Mouse (Mus musculus) limb, embryonic 15.5 days (tissue): ENCODE measurements around the gene Ppef2. TPM values are rescaled to one million over a fixed set of nuclear protein-coding genes. Genes with fewer than 3 reads are reported as not detected.

ENCODE experiments used
- ATAC-seq: fragments of 200-750 bp; cut with Nextera tagmentation; 2 replicates; pipeline ENCODE4 v1.8.0; 2017; ENCODE audit warnings: low read depth, moderate TSS enrichment; ENCODE audit not compliant: insufficient number of reproducible peaks, low FRiP score, low TSS enrichment
- H3K27ac ChIP-seq: fragments of 300-500 bp; sonication (generic); 2 replicates; pipeline ENCODE4 v1.5.1; 2015; ENCODE audit warnings: moderate library complexity, mild to moderate bottlenecking, inconsistent platforms
- H3K27me3 ChIP-seq: fragments of 300-500 bp; sonication (generic); 2 replicates; pipeline ENCODE4 v1.6.1; 2015; ENCODE audit warnings: inconsistent platforms
- H3K36me3 ChIP-seq: fragments of 300-500 bp; sonication (generic); 2 replicates; pipeline ENCODE4 v1.6.1; 2015; ENCODE audit warnings: inconsistent platforms
- H3K4me1 ChIP-seq: fragments of 300-500 bp; sonication (generic); 2 replicates; pipeline ENCODE4 v1.6.1; 2015; ENCODE audit warnings: inconsistent platforms
- H3K4me2 ChIP-seq: fragments of 300-500 bp; sonication (generic); 2 replicates; pipeline ENCODE4 v1.6.1; 2015; ENCODE audit warnings: mild to moderate bottlenecking, inconsistent platforms
- H3K4me3 ChIP-seq: fragments of 300-500 bp; sonication (generic); 2 replicates; pipeline ENCODE4 v1.5.1; 2015; ENCODE audit warnings: mild to moderate bottlenecking, inconsistent platforms
- H3K9ac ChIP-seq: fragments of 300-500 bp; sonication (generic); 2 replicates; pipeline ENCODE4 v1.6.1; 2015; ENCODE audit warnings: inconsistent platforms
- H3K9me3 ChIP-seq: fragments of 300-500 bp; sonication (generic); 2 replicates; pipeline ENCODE4 v1.6.1; 2016; ENCODE audit warnings: inconsistent platforms
- WGBS: fragments of 180-500 bp; shearing (Covaris S2); methylation state at CpG from one replicate; pipeline ENCODE4 v1.1.7; 2015; 5-methylcytosine and 5-hydroxymethylcytosine counted together
- polyA plus RNA-seq: library from polyadenylated mRNA; unstranded; fragments of >200 nt; fragmentation: Nextera tagmentation; extraction: Ambion mirVana; gene quantifications from 2 replicates; pipeline ENCODE4 v1.2.1, GENCODE M21; 2015

The Ppef2 gene
- polyA plus RNA-seq, 1 experiment from 2014 or later = 0.12 TPM

- H3K9ac ChIP-seq = no peak overlapping the region
- H3K27ac ChIP-seq = no peak overlapping the region
- no peaks in the 10 kb centered on the region for H3K36me3 ChIP-seq
- no peak overlapping the region for H3K4me3 ChIP-seq
- H3K9me3 ChIP-seq = no peaks in the 10 kb centered on the region
- no peak overlapping the region for H3K4me2 ChIP-seq
- ATAC-seq = no peak
- WGBS = 75% methylated on average over 10 of the region's 10 CpGs
- no peaks in the 10 kb centered on the region for H3K4me1 ChIP-seq
- H3K27me3 ChIP-seq = no peaks in the 10 kb centered on the region
Observed at GRCm38 (mm10) chr5:92231836-92232235, 24.2 kb downstream of the Ppef2 start.

- 78% methylated on average over 11 of the region's 11 CpGs for WGBS
- Histone ChIP-seq H3K4me3 (no peak overlapping the region), H3K27me3 (no peaks in the 10 kb centered on the region), H3K27ac (no peak overlapping the region), H3K36me3 (no peaks in the 10 kb centered on the region), H3K4me1 (no peaks in the 10 kb centered on the region), H3K9me3 (no peaks in the 10 kb centered on the region), H3K9ac (no peak overlapping the region), H3K4me2 (no peak overlapping the region)
- ATAC-seq = no peak
Observed at GRCm38 (mm10) chr5:92230306-92230705, 25.8 kb downstream of the Ppef2 start.

GRCm38 (mm10) chr5:92229514-92229913 is 26.6 kb downstream of the Ppef2 start:
- Histone ChIP-seq H3K4me1 (no peaks in the 10 kb centered on the region), H3K36me3 (no peaks in the 10 kb centered on the region), H3K9me3 (no peaks in the 10 kb centered on the region), H3K4me2 (no peak overlapping the region), H3K4me3 (no peak overlapping the region), H3K9ac (no peak overlapping the region), H3K27ac (no peak overlapping the region), H3K27me3 (no peaks in the 10 kb centered on the region)
- 92% methylated on average over 3 of the region's 3 CpGs for WGBS
- ATAC-seq = no peak

- Histone ChIP-seq H3K4me2 (no peak overlapping the region), H3K36me3 (no peaks in the 10 kb centered on the region), H3K9ac (no peak overlapping the region), H3K27ac (no peak overlapping the region), H3K4me3 (no peak overlapping the region), H3K4me1 (no peaks in the 10 kb centered on the region), H3K27me3 (no peaks in the 10 kb centered on the region), H3K9me3 (no peaks in the 10 kb centered on the region)
- 48% methylated on average over 10 of the region's 10 CpGs for WGBS
- ATAC-seq = no peak
Observed at GRCm38 (mm10) chr5:92228776-92229175, 27.3 kb downstream of the Ppef2 start.

GRCm38 (mm10) chr5:92227782-92228181 is 28.3 kb downstream of the Ppef2 start:
- Histone ChIP-seq H3K4me1 (no peaks in the 10 kb centered on the region), H3K27ac (no peak overlapping the region), H3K4me3 (no peak overlapping the region), H3K4me2 (no peak overlapping the region), H3K9me3 (no peaks in the 10 kb centered on the region), H3K36me3 (no peaks in the 10 kb centered on the region), H3K27me3 (no peaks in the 10 kb centered on the region), H3K9ac (no peak overlapping the region)
- WGBS = 80% methylated on average over 7 of the region's 7 CpGs
- ATAC-seq = no peak

- H3K36me3 ChIP-seq = no peaks in the 10 kb centered on the region
- H3K4me1 ChIP-seq = no peaks in the 10 kb centered on the region
- no peaks in the 10 kb centered on the region for H3K27me3 ChIP-seq
- H3K9me3 ChIP-seq = no peaks in the 10 kb centered on the region
- H3K9ac ChIP-seq = no peak overlapping the region
- H3K27ac ChIP-seq = no peak overlapping the region
- no peak for ATAC-seq
- no peak overlapping the region for H3K4me2 ChIP-seq
- no peak overlapping the region for H3K4me3 ChIP-seq
- WGBS = 80% methylated on average over 8 of the region's 8 CpGs
Observed at GRCm38 (mm10) chr5:92220287-92220902, 35.7 kb downstream of the Ppef2 start.

- Histone ChIP-seq H3K4me2 (no peak overlapping the region), H3K9me3 (no peaks in the 10 kb centered on the region), H3K9ac (no peak overlapping the region), H3K27ac (no peak overlapping the region), H3K4me3 (no peak overlapping the region), H3K4me1 (no peaks in the 10 kb centered on the region), H3K27me3 (no peaks in the 10 kb centered on the region), H3K36me3 (no peaks in the 10 kb centered on the region)
- WGBS = 63% methylated on average over 6 of the region's 6 CpGs
- no peak for ATAC-seq
Observed at GRCm38 (mm10) chr5:92219826-92220225, 36.3 kb downstream of the Ppef2 start.

GRCm38 (mm10) chr5:92218915-92219793 is 36.9 kb downstream of the Ppef2 start:
- Histone ChIP-seq H3K4me2 (no peak overlapping the region), H3K27ac (no peak overlapping the region), H3K4me1 (no peaks in the 10 kb centered on the region), H3K4me3 (no peak overlapping the region), H3K27me3 (no peaks in the 10 kb centered on the region), H3K36me3 (no peaks in the 10 kb centered on the region), H3K9me3 (no peaks in the 10 kb centered on the region), H3K9ac (no peak overlapping the region)
- 56% methylated on average over 17 of the region's 17 CpGs for WGBS
- ATAC-seq = no peak

GRCm38 (mm10) chr5:92215308-92215707 is 40.8 kb downstream of the Ppef2 start, which contains the start of gene U90926:
Gene U90926, minus strand, starts transcription at chr5:92215408.
- no peak within 1 kb of the TSS for H3K4me3 ChIP-seq
- no peaks in the 10 kb centered on the region for H3K4me1 ChIP-seq
- ATAC-seq = no peak
- no peaks in the 10 kb centered on the region for H3K36me3 ChIP-seq
- no peak within 1 kb of the TSS for H3K4me2 ChIP-seq
- WGBS = 87% methylated on average over 4 of the region's 4 CpGs
- no peak within 1 kb of the TSS for H3K9ac ChIP-seq
- no peaks in the 10 kb centered on the region for H3K27me3 ChIP-seq
- no peaks in the 10 kb centered on the region for H3K9me3 ChIP-seq
- H3K27ac ChIP-seq = no peak within 1 kb of the TSS

GRCm38 (mm10) chr5:92212231-92212630 is 43.8 kb downstream of the Ppef2 start:
- no peaks in the 10 kb centered on the region for H3K36me3 ChIP-seq
- no peak overlapping the region for H3K4me3 ChIP-seq
- H3K27me3 ChIP-seq = no peaks in the 10 kb centered on the region
- H3K4me1 ChIP-seq = no peaks in the 10 kb centered on the region
- no peak overlapping the region for H3K27ac ChIP-seq
- no peak overlapping the region for H3K4me2 ChIP-seq
- 90% methylated on average over 4 of the region's 4 CpGs for WGBS
- no peak overlapping the region for H3K9ac ChIP-seq
- H3K9me3 ChIP-seq = no peaks in the 10 kb centered on the region
- ATAC-seq = no peak

GRCm38 (mm10) chr5:92210205-92210604 is 45.9 kb downstream of the Ppef2 start:
- no peak overlapping the region for H3K9ac ChIP-seq
- H3K9me3 ChIP-seq = no peaks in the 10 kb centered on the region
- H3K27ac ChIP-seq = no peak overlapping the region
- ATAC-seq = no peak
- no peak overlapping the region for H3K4me3 ChIP-seq
- no peaks in the 10 kb centered on the region for H3K4me1 ChIP-seq
- H3K36me3 ChIP-seq = peaks cover 6% of the 10 kb centered on the region; the same call in 1 of the 2 replicates
- no peak overlapping the region for H3K4me2 ChIP-seq
- 70% methylated on average over 8 of the region's 8 CpGs for WGBS
- no peaks in the 10 kb centered on the region for H3K27me3 ChIP-seq

GRCm38 (mm10) chr5:92206121-92206520 is 50.0 kb downstream of the Ppef2 start:
- Histone ChIP-seq H3K4me1 (no peaks in the 10 kb centered on the region), H3K4me3 (no peak overlapping the region), H3K27me3 (no peaks in the 10 kb centered on the region), H3K4me2 (no peak overlapping the region), H3K27ac (no peak overlapping the region), H3K9me3 (no peaks in the 10 kb centered on the region), H3K9ac (no peak overlapping the region), H3K36me3 (peaks cover 40% of the 10 kb centered on the region)
- ATAC-seq = no peak
- WGBS = 78% methylated on average over 6 of the region's 6 CpGs
